Mouse (Mus musculus): ENCODE measurements at regions not wholly inside any gene's neighbourhood (a gene's known extent, or its start where the extent isn't known, plus 50 kb on each side); places are given as distances from the start of the nearest gene placed in this dataset.

GRCm38 (mm10) chr2:27812946-27813345 is 73.3 kb upstream of the Col5a1 start:
- DNase-seq (ENCODE audit: low read depth, low spot score), result no peak

GRCm38 (mm10) chr2:27813370-27813769 is 72.9 kb upstream of the Col5a1 start:
- no peak for DNase-seq (ENCODE audit: low read depth, low spot score)

- DNase-seq (ENCODE audit: low read depth, low spot score), result no peak
These were observed 67.6 kb upstream of the Col5a1 start for GRCm38 (mm10) chr2:27818656-27819055.

GRCm38 (mm10) chr2:27826826-27827225 is 59.4 kb upstream of the Col5a1 start:
- no peak for DNase-seq (ENCODE audit: low read depth, low spot score)

GRCm38 (mm10) chr2:27827582-27827981 is 58.6 kb upstream of the Col5a1 start:
- DNase-seq (ENCODE audit: low read depth, low spot score), result no peak

GRCm38 (mm10) chr2:27828237-27828636 is 58.0 kb upstream of the Col5a1 start:
- no peak for DNase-seq (ENCODE audit: low read depth, low spot score)

GRCm38 (mm10) chr2:27829551-27829950 is 56.7 kb upstream of the Col5a1 start:
- DNase-seq (ENCODE audit: low read depth, low spot score), result no peak

- DNase-seq (ENCODE audit: low read depth, low spot score), result no peak
These were observed 51.3 kb upstream of the Col5a1 start for GRCm38 (mm10) chr2:27834971-27835370.

- DNase-seq (ENCODE audit: low read depth, low spot score), result peak; percentile 25
These were observed 50.3 kb upstream of the Col5a1 start for GRCm38 (mm10) chr2:27835758-27836460.
